Mouse (Mus musculus) erythroblast, embryonic 14.5 days (primary cell): ENCODE data around the gene Tifa.

Experiments used
- GATA1 ChIP-seq: IDR thresholded peaks from 2 replicates; pipeline ENCODE4 v1.6.1; 2012; ENCODE audit warnings: low read length, inconsistent platforms, mixed read lengths
- TAL1 ChIP-seq: IDR thresholded peaks from 3 replicates; pipeline ENCODE4 v1.6.1; 2012; ENCODE audit warnings: low read length, inconsistent platforms, mixed read lengths

GRCm38 (mm10) chr3:127745504-127745903 is 44.1 kb upstream of the Tifa start:
- TF ChIP-seq GATA1 = no peak
- TF ChIP-seq TAL1 = no peak
